Mouse (Mus musculus): ENCODE measurements around the gene Mfap4. TPM values are rescaled to one million over a fixed set of nuclear protein-coding genes. Genes with fewer than 3 reads are reported as not detected.

The Mfap4 gene
- polyA plus RNA-seq (2012; rRNA removed): 1,294 and 1,321 TPM in 2 replicates

- Histone ChIP-seq H3K4me3 (replicated peaks; ENCODE audit: extremely low read depth, low read depth, low read length) (peak within 1 kb of the TSS; percentile 21), H3K4me1 (ENCODE audit: control insufficient read depth, insufficient read depth, low read length) (no peaks in the 10 kb centered on the region)
- DNase-seq: no peak
- TF ChIP-seq CTCF (IDR thresholded peaks at IDR 0.05; ENCODE audit: insufficient read depth, low read length) (no peak), POLR2A (IDR thresholded peaks at IDR 0.05; ENCODE audit: borderline replicate concordance, extremely low read depth, low read depth, low read length) (peak; percentile 9; the same call in 1 of the 2 replicates)
- 46% methylated on average over 20 of the region's 20 CpGs for WGBS
Observed at GRCm38 (mm10) chr11:61484613-61485540, at the start of gene Mfap4. Mfap4 (plus strand) TSS chr11:61485431.

DNA sequence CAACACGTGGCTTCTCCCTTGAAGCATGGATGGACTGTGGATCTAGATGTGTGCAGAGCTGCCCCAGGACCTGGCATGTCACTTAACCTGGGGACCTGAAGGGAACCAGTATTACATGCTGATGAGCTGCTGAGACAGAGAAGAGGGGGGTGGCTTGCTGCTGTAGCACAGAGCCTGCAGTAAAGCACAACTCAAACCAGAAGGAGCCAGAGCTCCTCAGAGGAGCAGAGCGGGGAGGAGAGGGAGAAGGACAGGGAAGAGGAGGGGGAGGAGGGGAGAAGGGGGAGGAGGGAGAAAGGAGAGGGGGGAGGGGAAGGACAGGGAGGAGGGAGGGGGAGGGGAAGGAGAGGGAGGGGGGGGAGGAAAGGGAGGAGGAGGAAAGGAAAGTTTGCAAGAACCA lies 48.9 kb upstream of the Mfap4 start:
- H3K4me1 ChIP-seq (ENCODE audit: control insufficient read depth, insufficient read depth, low read length): no peaks in the 10 kb centered on the region
- WGBS: 74% methylated on average over 2 of the region's 2 CpGs
- no peak for DNase-seq
- H3K4me3 ChIP-seq (replicated peaks; ENCODE audit: extremely low read depth, low read depth, low read length): no peak overlapping the region
- TF ChIP-seq CTCF (IDR thresholded peaks at IDR 0.05; ENCODE audit: insufficient read depth, low read length) (no peak), POLR2A (IDR thresholded peaks at IDR 0.05; ENCODE audit: borderline replicate concordance, extremely low read depth, low read depth, low read length) (no peak)

DNA sequence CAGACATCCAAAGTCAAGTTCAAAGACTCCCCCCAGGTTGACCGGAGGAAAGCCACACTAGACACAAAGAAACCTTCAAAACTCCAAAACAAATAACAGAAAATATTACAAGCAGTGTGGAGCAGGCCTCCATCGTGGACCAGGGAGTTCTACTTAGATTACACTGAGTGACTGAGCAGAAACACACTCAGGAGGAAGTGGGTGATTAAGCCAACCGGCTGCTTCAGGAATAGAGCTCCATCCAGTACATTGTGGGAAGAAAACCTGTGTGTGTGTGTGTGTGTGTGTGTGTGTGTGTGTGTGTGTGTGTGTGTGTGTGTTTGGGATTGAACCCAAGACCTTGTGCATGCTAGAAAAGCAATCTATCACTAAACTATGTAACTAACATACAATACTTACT lies 46.1 kb upstream of the Mfap4 start:
- DNase-seq: no peak
- no peak overlapping the region for H3K4me3 ChIP-seq (replicated peaks; ENCODE audit: extremely low read depth, low read depth, low read length)
- no peak for TF ChIP-seq CTCF (IDR thresholded peaks at IDR 0.05; ENCODE audit: insufficient read depth, low read length)
- no peak for TF ChIP-seq POLR2A (IDR thresholded peaks at IDR 0.05; ENCODE audit: borderline replicate concordance, extremely low read depth, low read depth, low read length)
- WGBS: 46% methylated on average over 3 of the region's 3 CpGs
- no peaks in the 10 kb centered on the region for H3K4me1 ChIP-seq (ENCODE audit: control insufficient read depth, insufficient read depth, low read length)

GRCm38 (mm10) chr11:61440416-61440815 lies 44.8 kb upstream of the Mfap4 start:
- WGBS: 96% methylated on average over 4 of the region's 4 CpGs
- no peak for TF ChIP-seq CTCF (IDR thresholded peaks at IDR 0.05; ENCODE audit: insufficient read depth, low read length)
- TF ChIP-seq POLR2A (IDR thresholded peaks at IDR 0.05; ENCODE audit: borderline replicate concordance, extremely low read depth, low read depth, low read length): no peak
- no peaks in the 10 kb centered on the region for H3K4me1 ChIP-seq (ENCODE audit: control insufficient read depth, insufficient read depth, low read length)
- no peak for DNase-seq
- H3K4me3 ChIP-seq (replicated peaks; ENCODE audit: extremely low read depth, low read depth, low read length): no peak overlapping the region

GRCm38 (mm10) chr11:61441670-61442069 lies 43.6 kb upstream of the Mfap4 start:
- Histone ChIP-seq H3K4me1 (ENCODE audit: control insufficient read depth, insufficient read depth, low read length) (no peaks in the 10 kb centered on the region), H3K4me3 (replicated peaks; ENCODE audit: extremely low read depth, low read depth, low read length) (no peak overlapping the region)
- DNase-seq: no peak
- WGBS: 84% methylated on average over 7 of the region's 7 CpGs
- TF ChIP-seq CTCF (IDR thresholded peaks at IDR 0.05; ENCODE audit: insufficient read depth, low read length): no peak
- no peak for TF ChIP-seq POLR2A (IDR thresholded peaks at IDR 0.05; ENCODE audit: borderline replicate concordance, extremely low read depth, low read depth, low read length)

DNA sequence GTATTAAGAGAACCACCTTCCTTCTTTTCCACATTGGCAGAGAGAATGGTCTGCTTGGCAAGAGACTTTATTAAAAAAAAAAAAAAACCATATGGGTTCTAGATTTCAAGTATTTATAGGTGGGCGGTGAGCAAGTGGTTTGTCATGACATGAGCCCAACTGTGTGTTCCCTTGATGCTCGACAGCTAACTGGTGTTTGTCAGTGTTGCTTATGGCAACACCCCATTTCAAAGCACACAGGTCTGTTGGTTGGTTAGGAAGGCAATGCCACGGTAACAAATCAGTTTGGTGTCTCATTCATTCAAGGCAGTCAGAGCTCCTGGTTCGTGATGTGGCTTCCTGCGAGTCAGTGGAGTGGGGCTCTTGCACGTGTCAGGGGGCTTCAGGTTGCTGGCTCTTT lies 41.4 kb upstream of the Mfap4 start:
- TF ChIP-seq POLR2A (IDR thresholded peaks at IDR 0.05; ENCODE audit: borderline replicate concordance, extremely low read depth, low read depth, low read length): no peak
- TF ChIP-seq CTCF (IDR thresholded peaks at IDR 0.05; ENCODE audit: insufficient read depth, low read length): no peak
- DNase-seq: no peak
- WGBS: 90% methylated on average over 6 of the region's 6 CpGs
- H3K4me3 ChIP-seq (replicated peaks; ENCODE audit: extremely low read depth, low read depth, low read length): no peak overlapping the region
- H3K4me1 ChIP-seq (ENCODE audit: control insufficient read depth, insufficient read depth, low read length): no peaks in the 10 kb centered on the region

DNA sequence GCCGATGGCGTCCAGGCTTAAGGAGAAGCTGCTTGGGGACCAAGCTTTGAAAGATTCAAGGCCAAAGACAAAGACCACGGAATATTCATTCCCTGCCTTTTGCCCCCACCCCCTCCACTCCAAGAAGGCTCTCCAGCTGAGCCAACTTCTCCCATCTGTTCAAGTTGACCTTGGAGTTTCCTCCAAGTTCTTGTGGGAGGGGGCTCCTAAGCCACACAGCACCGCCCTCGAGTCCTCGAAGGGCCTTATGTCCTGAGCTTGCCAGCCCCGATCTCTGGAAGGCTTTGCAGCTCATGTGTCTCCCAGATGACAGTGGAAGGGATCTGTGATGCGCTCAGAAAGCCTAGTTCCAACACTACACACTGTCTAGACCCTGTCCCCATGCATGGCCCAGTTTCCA lies 37.9 kb upstream of the Mfap4 start:
- no peaks in the 10 kb centered on the region for H3K4me1 ChIP-seq (ENCODE audit: control insufficient read depth, insufficient read depth, low read length)
- no peak overlapping the region for H3K4me3 ChIP-seq (replicated peaks; ENCODE audit: extremely low read depth, low read depth, low read length)
- no peak for DNase-seq
- 76% methylated on average over 8 of the region's 8 CpGs for WGBS
- TF ChIP-seq POLR2A (IDR thresholded peaks at IDR 0.05; ENCODE audit: borderline replicate concordance, extremely low read depth, low read depth, low read length): no peak
- no peak for TF ChIP-seq CTCF (IDR thresholded peaks at IDR 0.05; ENCODE audit: insufficient read depth, low read length)

GRCm38 (mm10) chr11:61448041-61448440 lies 37.2 kb upstream of the Mfap4 start:
- no peaks in the 10 kb centered on the region for H3K4me1 ChIP-seq (ENCODE audit: control insufficient read depth, insufficient read depth, low read length)
- no peak for TF ChIP-seq POLR2A (IDR thresholded peaks at IDR 0.05; ENCODE audit: borderline replicate concordance, extremely low read depth, low read depth, low read length)
- DNase-seq: no peak
- H3K4me3 ChIP-seq (replicated peaks; ENCODE audit: extremely low read depth, low read depth, low read length): no peak overlapping the region
- WGBS: 41% methylated on average over 5 of the region's 5 CpGs

- no peak overlapping the region for H3K4me3 ChIP-seq (replicated peaks; ENCODE audit: extremely low read depth, low read depth, low read length)
- WGBS: 58% methylated on average over 9 of the region's 9 CpGs
- DNase-seq: no peak
Observed at GRCm38 (mm10) chr11:61448599-61449225, 36.5 kb upstream of the Mfap4 start.

More at GRCm38 (mm10) chr11:61448599-61449225, 36.5 kb upstream of the Mfap4 start:
- no peaks in the 10 kb centered on the region for H3K4me1 ChIP-seq (ENCODE audit: control insufficient read depth, insufficient read depth, low read length)
- TF ChIP-seq CTCF (IDR thresholded peaks at IDR 0.05; ENCODE audit: insufficient read depth, low read length) (no peak), POLR2A (IDR thresholded peaks at IDR 0.05; ENCODE audit: borderline replicate concordance, extremely low read depth, low read depth, low read length) (no peak)

All from lung, adult 2 months (tissue).